Mouse (Mus musculus) CH12.LX (cell line): ENCODE measurements around the gene Fam193a.

Source experiments
- CTCF ChIP-seq, 2 experiments: IDR thresholded peaks in 1 of 2; conservative IDR thresholded peaks in 1 of 2; 2 replicates each; pipeline ENCODE4 v1.5.1; 2011 to 2012; ENCODE audit warnings: low read depth in 2 of 2, low read length in 2 of 2, improper control_type of control experiment in 1 of 2, inconsistent platforms in 1 of 2, mild to moderate bottlenecking in 1 of 2, moderate library complexity in 1 of 2
- MAFK ChIP-seq: IDR thresholded peaks from 2 replicates; pipeline ENCODE4 v1.6.1; 2011; ENCODE audit warnings: low read length, improper control_type of control experiment; ENCODE audit not compliant: insufficient replicate concordance
- MAX ChIP-seq: IDR thresholded peaks from 2 replicates; pipeline ENCODE4 v1.6.1; 2011; ENCODE audit warnings: low read length, improper control_type of control experiment
- POLR2A ChIP-seq: IDR thresholded peaks from 2 replicates; pipeline ENCODE4 v1.6.1; 2011; ENCODE audit warnings: low read depth, mild to moderate bottlenecking, improper control_type of control experiment, low read length
- RAD21 ChIP-seq: IDR thresholded peaks from 2 replicates; pipeline ENCODE4 v1.6.1; 2011; ENCODE audit warnings: low read depth, mild to moderate bottlenecking, low read length, improper control_type of control experiment, moderate library complexity
- RCOR1 ChIP-seq: conservative IDR thresholded peaks from 2 replicates; pipeline ENCODE4 v1.6.1; 2012; ENCODE audit warnings: low read depth, mild to moderate bottlenecking, inconsistent platforms, low read length, improper control_type of control experiment
- SIN3A ChIP-seq: IDR thresholded peaks from 2 replicates; pipeline ENCODE4 v1.6.1; 2012; ENCODE audit warnings: low read length, improper control_type of control experiment, inconsistent platforms
- SMC3 ChIP-seq: IDR thresholded peaks from 2 replicates; pipeline ENCODE4 v1.6.1; 2011; ENCODE audit warnings: low read depth, low read length, improper control_type of control experiment
- USF1 ChIP-seq: IDR thresholded peaks from 2 replicates; pipeline ENCODE4 v1.6.1; 2014; ENCODE audit warnings: low read depth, mild to moderate bottlenecking, inconsistent platforms, low read length, improper control_type of control experiment
- USF2 ChIP-seq: conservative IDR thresholded peaks from 2 replicates; pipeline ENCODE4 v1.6.1; 2011; ENCODE audit warnings: low read depth, low read length, improper control_type of control experiment
- ZNF384 ChIP-seq: IDR thresholded peaks from 2 replicates; pipeline ENCODE4 v1.6.1; 2012; ENCODE audit warnings: low read depth, low read length, improper control_type of control experiment, inconsistent platforms

GRCm38 (mm10) chr5:34325286-34325685, 44.4 kb upstream of the Fam193a start:
- TF ChIP-seq RAD21: no peak
- no peak for TF ChIP-seq USF2
- no peak for TF ChIP-seq ZNF384
- TF ChIP-seq POLR2A: no peak
- no peak for TF ChIP-seq CTCF (conservative IDR thresholded peaks at IDR 0.05 in 1 of 2, IDR thresholded peaks at IDR 0.05 in 1 of 2; ENCODE audit: low read depth in 2 of 2, low read length in 2 of 2)
- no peak for TF ChIP-seq SIN3A
- TF ChIP-seq MAFK: no peak
- no peak for TF ChIP-seq MAX
- TF ChIP-seq RCOR1: no peak
- TF ChIP-seq SMC3: no peak
- TF ChIP-seq USF1: no peak
